Mouse (Mus musculus) thymus, adult 18-20 months (tissue): Measurements from ENCODE around the gene Col4a2.

ENCODE experiments used
- DNase-seq, 2 experiments: peaks; one replicate each; pipeline ENCODE4 v3.0.0; 2022; ENCODE audit warnings: mixed read lengths in 2 of 2

The Col4a2 gene

GRCm38 (mm10) chr8:11327722-11328417 is 15.3 kb downstream of the Col4a2 start:
- no peak for DNase-seq

- no peak for DNase-seq
Observed at GRCm38 (mm10) chr8:11331561-11331960, 19.0 kb downstream of the Col4a2 start.

GRCm38 (mm10) chr8:11333746-11334145 is 21.1 kb downstream of the Col4a2 start:
- DNase-seq: no peak

- DNase-seq: no peak
Observed at GRCm38 (mm10) chr8:11334493-11334892, 21.9 kb downstream of the Col4a2 start.

- no peak for DNase-seq
Observed at GRCm38 (mm10) chr8:11335238-11335637, 22.6 kb downstream of the Col4a2 start.

GRCm38 (mm10) chr8:11336346-11336745 is 23.7 kb downstream of the Col4a2 start:
- no peak for DNase-seq

GRCm38 (mm10) chr8:11337642-11338041 is 25.0 kb downstream of the Col4a2 start:
- DNase-seq: no peak

- no peak for DNase-seq
Observed at GRCm38 (mm10) chr8:11338507-11338906, 25.9 kb downstream of the Col4a2 start.

GRCm38 (mm10) chr8:11340310-11341110 is 27.9 kb downstream of the Col4a2 start:
- no peak for DNase-seq

- no peak for DNase-seq
Observed at GRCm38 (mm10) chr8:11341111-11341566, 28.5 kb downstream of the Col4a2 start.

- no peak for DNase-seq
Observed at GRCm38 (mm10) chr8:11344459-11344858, 31.9 kb downstream of the Col4a2 start.

- no peak for DNase-seq
Observed at GRCm38 (mm10) chr8:11346225-11346624, 33.6 kb downstream of the Col4a2 start.

GRCm38 (mm10) chr8:11347699-11348098 is 35.1 kb downstream of the Col4a2 start:
- no peak for DNase-seq

GRCm38 (mm10) chr8:11348622-11349021 is 36.0 kb downstream of the Col4a2 start:
- DNase-seq: no peak

- no peak for DNase-seq
Observed at GRCm38 (mm10) chr8:11351355-11351754, 38.8 kb downstream of the Col4a2 start.

GRCm38 (mm10) chr8:11352514-11352913 is 39.9 kb downstream of the Col4a2 start:
- no peak for DNase-seq

GRCm38 (mm10) chr8:11354800-11355451 is 42.3 kb downstream of the Col4a2 start:
- no peak for DNase-seq

GRCm38 (mm10) chr8:11355900-11356299 is 43.3 kb downstream of the Col4a2 start:
- no peak for DNase-seq

- no peak for DNase-seq
Observed at GRCm38 (mm10) chr8:11356776-11357175, 44.2 kb downstream of the Col4a2 start.

- DNase-seq: no peak
Observed at GRCm38 (mm10) chr8:11357921-11358436, 45.4 kb downstream of the Col4a2 start.

GRCm38 (mm10) chr8:11359846-11360245 is 47.2 kb downstream of the Col4a2 start:
- no peak for DNase-seq

- DNase-seq: no peak
Observed at GRCm38 (mm10) chr8:11361546-11362277, 49.1 kb downstream of the Col4a2 start.
